Mouse (Mus musculus) liver, embryonic 14.5 days (tissue): ENCODE results near the gene Prkg1. TPM values are rescaled to one million over a fixed set of nuclear protein-coding genes. Genes with fewer than 3 reads are reported as not detected.

Experiments
- ATAC-seq: fragments of 200-750 bp; cut with Nextera tagmentation; 2 replicates; pipeline ENCODE4 v1.8.0; 2017; ENCODE audit warnings: moderate number of reproducible peaks, mild to moderate bottlenecking, moderate library complexity; ENCODE audit not compliant: insufficient read depth
- DNase-seq, 3 experiments: peaks; one replicate each; pipeline ENCODE4 v3.0.0-alpha.2; 2012 to 2013; ENCODE audit warnings: low read depth in 3 of 3, low spot score in 3 of 3
- H3K27ac ChIP-seq: fragments of 300-500 bp; sonication (generic); 2 replicates; pipeline ENCODE4 v1.5.1; 2014; ENCODE audit warnings: moderate library complexity, mild to moderate bottlenecking, control low read depth, inconsistent platforms
- H3K27me3 ChIP-seq: fragments of 300-500 bp; sonication (generic); 2 replicates; pipeline ENCODE4 v1.6.1; 2014; ENCODE audit warnings: mild to moderate bottlenecking, low read length, moderate library complexity; ENCODE audit not compliant: control insufficient read depth, insufficient read depth
- H3K36me3 ChIP-seq: fragments of 300-500 bp; sonication (generic); replicated peaks from 2 replicates; pipeline ENCODE4 v1.6.1; 2014; ENCODE audit warnings: low read depth; ENCODE audit not compliant: control insufficient read depth, insufficient read depth
- H3K4me1 ChIP-seq, 2 experiments: fragments of 200-500 bp in 1 of 2; fragments of 300-500 bp in 1 of 2; sonication (generic) in 1 of 2; replicated peaks; 2 replicates each; pipeline ENCODE4 v1.6.1; 2012 to 2014; ENCODE audit warnings: antibody characterized with exemption in 1 of 2, inconsistent platforms in 1 of 2, low read length in 1 of 2; ENCODE audit not compliant: control insufficient read depth in 2 of 2, insufficient read depth in 2 of 2
- H3K4me2 ChIP-seq: fragments of 300-500 bp; sonication (generic); 2 replicates; pipeline ENCODE4 v1.6.1; 2014; ENCODE audit warnings: low read depth, mild to moderate bottlenecking, control low read depth, moderate library complexity
- H3K4me3 ChIP-seq, 2 experiments: fragments of 200-500 bp in 1 of 2; fragments of 300-500 bp in 1 of 2; sonication (generic) in 1 of 2; 2 replicates each; pipeline ENCODE4 v1.5.1; 2012 to 2014; ENCODE audit warnings: low read depth in 2 of 2, low read length in 2 of 2, mild to moderate bottlenecking in 2 of 2, control low read depth in 1 of 2, inconsistent platforms in 1 of 2, moderate library complexity in 1 of 2; ENCODE audit not compliant: insufficient read depth in 1 of 2
- H3K9ac ChIP-seq: fragments of 300-500 bp; sonication (generic); replicated peaks from 2 replicates; pipeline ENCODE4 v1.6.1; 2014; ENCODE audit warnings: mild to moderate bottlenecking, control low read depth, moderate library complexity
- H3K9me3 ChIP-seq: fragments of 300-500 bp; sonication (generic); 2 replicates; pipeline ENCODE4 v1.6.1; 2016; ENCODE audit warnings: low read length, mixed read lengths; ENCODE audit not compliant: control insufficient read depth
- CTCF ChIP-seq: IDR thresholded peaks from 2 replicates; pipeline ENCODE4 v1.5.1; 2016; ENCODE audit warnings: antibody characterized with exemption, low read depth, control low read depth
- EP300 ChIP-seq: IDR thresholded peaks from 2 replicates; pipeline ENCODE4 v1.6.1; 2016; ENCODE audit warnings: antibody characterized with exemption, low read depth
- WGBS: fragments of 180-500 bp; shearing (Covaris S2); extraction: QIAGEN DNeasy Blood & Tissue Kit; methylation state at CpG from one replicate; pipeline ENCODE4 v1.1.7; 2014; ENCODE audit not compliant: insufficient replicate concordance; 5-methylcytosine and 5-hydroxymethylcytosine counted together
- polyA plus RNA-seq, 2 experiments: library from polyadenylated mRNA; depleted of rRNA in 1 of 2; stranded (reverse) in 1 of 2; unstranded in 1 of 2; fragments of >200 nt; fragmentation: Nextera tagmentation in 1 of 2; extraction: Ambion mirVana in 1 of 2; gene quantifications; 2 replicates each; pipeline versions ENCODE4 v1.2.1 to v1.2.3; 2012 to 2014

Prkg1 gene
- polyA plus RNA-seq, 2 experiments, result 0.47 to 0.50 TPM

DNA sequence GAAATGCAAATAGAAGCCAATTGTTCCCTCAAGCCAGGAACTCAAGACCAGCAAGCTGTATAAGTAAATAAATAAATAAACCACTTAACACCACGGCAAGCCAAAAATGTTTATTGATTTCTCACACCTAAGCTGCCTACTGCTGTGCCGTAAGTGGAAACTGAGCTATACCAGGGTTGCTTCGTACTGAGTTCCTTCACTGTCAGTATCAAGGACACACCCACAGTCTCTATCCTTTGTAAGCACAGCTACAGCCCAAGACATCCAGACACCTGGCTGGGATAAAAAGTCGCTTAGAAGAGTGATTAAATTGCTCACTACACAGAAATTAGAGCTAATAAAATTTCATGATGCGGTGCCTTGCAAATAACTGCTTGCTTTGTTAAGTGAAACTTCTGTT is 434.9 kb downstream of the Prkg1 start:
- no peak for ATAC-seq
- no peaks in the 10 kb centered on the region for H3K36me3 ChIP-seq
- TF ChIP-seq EP300, result no peak
- no peak for TF ChIP-seq CTCF
- no peaks in the 10 kb centered on the region for H3K9me3 ChIP-seq
- H3K27ac ChIP-seq, result no peak overlapping the region
- 50% methylated on average over 5 of the region's 5 CpGs for whole genome bisulfite sequencing
- no peak for DNase-seq
- H3K9ac ChIP-seq, result no peak overlapping the region
- H3K4me3 ChIP-seq, result no peak overlapping the region
- no peaks in the 10 kb centered on the region for H3K4me1 ChIP-seq
- no peak overlapping the region for H3K4me2 ChIP-seq
- no peaks in the 10 kb centered on the region for H3K27me3 ChIP-seq

DNA sequence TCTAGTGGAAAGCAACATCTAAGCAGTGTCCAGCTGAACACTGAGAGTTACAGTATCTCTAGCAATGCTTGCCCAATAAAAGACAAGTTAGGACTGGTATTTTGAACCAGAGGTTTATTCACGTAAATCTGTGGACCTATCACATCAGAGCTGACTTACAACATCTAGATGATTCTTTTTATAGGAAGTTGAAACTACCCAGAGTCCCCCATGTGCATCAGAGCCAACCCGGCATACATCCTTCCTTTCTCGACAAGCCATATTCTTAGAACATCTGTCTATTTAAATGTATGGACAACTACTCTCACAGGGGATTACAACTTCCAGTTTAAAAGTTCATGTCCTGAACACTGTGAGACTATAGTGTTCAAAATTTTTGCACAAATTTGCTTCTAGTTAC is 460.1 kb downstream of the Prkg1 start:
- Histone ChIP-seq H3K4me2 (no peak overlapping the region), H3K4me3 (no peak overlapping the region), H3K9ac (no peak overlapping the region), H3K36me3 (no peaks in the 10 kb centered on the region), H3K4me1 (no peaks in the 10 kb centered on the region), H3K27ac (no peak overlapping the region), H3K27me3 (no peaks in the 10 kb centered on the region), H3K9me3 (no peaks in the 10 kb centered on the region)
- DNase-seq (no peak), ATAC-seq (no peak)
- WGBS, result 61% methylated on average over 3 of the region's 3 CpGs
- TF ChIP-seq CTCF, result no peak

DNA sequence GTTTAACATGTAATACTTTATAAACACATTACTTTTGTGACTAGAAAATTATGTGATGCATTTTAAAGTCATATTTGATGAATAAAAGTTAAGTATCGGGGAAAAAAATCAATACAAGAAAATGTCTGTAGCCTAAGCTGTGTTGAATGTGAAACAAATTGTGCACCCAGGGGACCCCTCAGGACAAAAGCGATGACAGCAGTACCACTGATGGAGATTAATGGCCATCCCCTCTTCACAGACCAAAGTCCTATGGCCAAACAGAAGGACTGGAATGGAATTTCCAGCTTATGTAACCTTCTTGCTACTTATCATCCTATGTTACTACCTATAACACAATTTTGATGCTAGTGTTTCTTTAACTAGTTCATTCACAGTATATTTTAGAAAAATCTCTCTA is 473.6 kb downstream of the Prkg1 start:
- H3K27ac ChIP-seq, result no peak overlapping the region
- no peak for DNase-seq
- no peaks in the 10 kb centered on the region for H3K27me3 ChIP-seq
- no peak for ATAC-seq
- H3K4me3 ChIP-seq, result no peak overlapping the region
- no peak overlapping the region for H3K9ac ChIP-seq
- TF ChIP-seq EP300 (no peak), CTCF (no peak)
- no peaks in the 10 kb centered on the region for H3K4me1 ChIP-seq
- H3K36me3 ChIP-seq, result no peaks in the 10 kb centered on the region
- H3K4me2 ChIP-seq, result no peak overlapping the region
- 69% methylated on average over 2 of the region's 2 CpGs for WGBS
- no peaks in the 10 kb centered on the region for H3K9me3 ChIP-seq

DNA sequence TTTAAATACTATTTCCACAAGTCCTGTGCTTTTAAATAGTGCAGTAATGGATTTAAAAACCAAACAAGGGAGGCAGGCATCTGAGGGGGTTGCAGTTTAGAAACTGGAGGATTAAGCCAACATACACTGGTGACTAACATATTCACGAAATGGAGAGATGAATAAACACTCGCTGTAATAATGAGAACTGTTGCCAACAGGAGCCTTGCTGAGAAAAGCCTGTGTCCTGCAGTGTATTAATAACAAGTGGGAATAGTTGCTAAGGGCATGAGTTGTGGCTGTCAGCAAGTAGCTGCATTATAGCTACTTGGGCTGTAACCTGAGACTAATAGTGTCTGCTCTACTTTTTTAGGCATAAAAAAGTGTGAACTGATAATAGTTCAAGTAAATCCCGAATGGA is 480.3 kb downstream of the Prkg1 start:
- no peak overlapping the region for H3K9ac ChIP-seq
- H3K27me3 ChIP-seq, result no peaks in the 10 kb centered on the region
- no peak overlapping the region for H3K4me2 ChIP-seq
- H3K4me3 ChIP-seq, result no peak overlapping the region
- no peaks in the 10 kb centered on the region for H3K4me1 ChIP-seq
- TF ChIP-seq EP300 (no peak), CTCF (no peak)
- WGBS, result 50% methylated on average over 3 of the region's 3 CpGs
- no peaks in the 10 kb centered on the region for H3K36me3 ChIP-seq
- no peak for ATAC-seq
- no peak overlapping the region for H3K27ac ChIP-seq
- DNase-seq, result no peak
- H3K9me3 ChIP-seq, result no peaks in the 10 kb centered on the region

DNA sequence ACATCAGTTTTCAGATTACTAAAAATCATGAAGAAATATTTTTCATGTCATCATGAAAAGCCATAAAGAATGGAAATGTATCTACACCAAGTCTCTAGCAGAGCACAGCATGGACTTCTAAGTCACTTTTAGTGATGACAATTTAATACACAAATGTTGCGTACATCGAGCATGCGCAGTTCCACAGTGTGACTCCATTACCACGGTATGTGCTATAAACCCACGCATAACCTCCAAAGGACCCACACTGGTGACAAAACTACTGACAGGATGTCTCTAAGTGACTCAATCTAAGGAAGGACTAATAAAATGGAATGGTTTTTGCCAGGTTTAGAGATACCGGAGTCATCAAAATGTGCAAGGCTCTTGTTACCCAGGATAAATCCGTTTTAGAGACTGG is 480.7 kb downstream of the Prkg1 start:
- H3K4me3 ChIP-seq, result no peak overlapping the region
- no peak overlapping the region for H3K27ac ChIP-seq
- no peak for ATAC-seq
- no peak for DNase-seq
- TF ChIP-seq EP300 (no peak), CTCF (no peak)
- H3K27me3 ChIP-seq, result no peaks in the 10 kb centered on the region
- no peaks in the 10 kb centered on the region for H3K36me3 ChIP-seq
- no peak overlapping the region for H3K4me2 ChIP-seq
- no peaks in the 10 kb centered on the region for H3K4me1 ChIP-seq
- 81% methylated on average over 7 of the region's 7 CpGs for WGBS
- H3K9ac ChIP-seq, result no peak overlapping the region
- H3K9me3 ChIP-seq, result no peaks in the 10 kb centered on the region

DNA sequence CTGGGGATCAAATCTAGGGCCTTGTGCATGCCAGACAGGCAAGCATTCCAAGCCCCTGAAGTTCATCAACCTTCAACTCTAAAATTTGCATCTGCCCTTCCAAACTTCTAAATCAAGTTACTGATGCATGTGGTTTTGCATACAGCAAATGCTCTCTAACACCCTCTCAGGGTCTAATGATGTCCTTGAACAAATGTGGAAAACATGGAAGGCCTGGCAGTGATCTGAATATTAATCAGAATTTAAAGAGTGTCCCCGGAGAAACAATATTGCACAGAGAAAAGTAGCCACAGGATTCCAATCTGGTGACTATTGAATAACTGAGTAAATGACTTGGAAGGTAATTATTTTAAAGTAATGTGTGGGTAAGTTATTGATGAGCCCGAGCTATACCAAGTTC is 481.2 kb downstream of the Prkg1 start:
- ATAC-seq (no peak), DNase-seq (no peak)
- H3K9me3 ChIP-seq, result no peaks in the 10 kb centered on the region
- no peak overlapping the region for H3K9ac ChIP-seq
- TF ChIP-seq EP300 (no peak), CTCF (no peak)
- no peaks in the 10 kb centered on the region for H3K4me1 ChIP-seq
- no peak overlapping the region for H3K4me2 ChIP-seq
- WGBS, result 50% methylated on average over 2 of the region's 2 CpGs
- no peak overlapping the region for H3K27ac ChIP-seq
- no peaks in the 10 kb centered on the region for H3K27me3 ChIP-seq
- H3K36me3 ChIP-seq, result no peaks in the 10 kb centered on the region
- no peak overlapping the region for H3K4me3 ChIP-seq
